Mouse (Mus musculus) adrenal gland, postnatal 0 days (tissue): ENCODE measurements around the gene Pml. TPM values are rescaled to one million over a fixed set of nuclear protein-coding genes. Genes with fewer than 3 reads are reported as not detected.

ENCODE experiments used
- microRNA-seq: library from miRNA; unstranded; fragments of <30 nt; microRNA quantifications from one replicate; pipeline ENCODE4, GENCODE M21; 2016; ENCODE audit warnings: borderline replicate concordance; ENCODE audit not compliant: insufficient number of aligned reads
- polyA plus RNA-seq: library from polyadenylated mRNA; unstranded; fragments of >200 nt; fragmentation: Nextera tagmentation; extraction: Ambion mirVana; gene quantifications from 2 replicates; pipeline ENCODE4 v1.2.1, GENCODE M21; 2015

The Pml gene
- polyA plus RNA-seq: 7.7 and 11.6 TPM in 2 replicates

GRCm38 (mm10) chr9:58249592-58250192 is at the start of gene Pml:
TSS of gene Pml (minus strand) at chr9:58249786.

DNA sequence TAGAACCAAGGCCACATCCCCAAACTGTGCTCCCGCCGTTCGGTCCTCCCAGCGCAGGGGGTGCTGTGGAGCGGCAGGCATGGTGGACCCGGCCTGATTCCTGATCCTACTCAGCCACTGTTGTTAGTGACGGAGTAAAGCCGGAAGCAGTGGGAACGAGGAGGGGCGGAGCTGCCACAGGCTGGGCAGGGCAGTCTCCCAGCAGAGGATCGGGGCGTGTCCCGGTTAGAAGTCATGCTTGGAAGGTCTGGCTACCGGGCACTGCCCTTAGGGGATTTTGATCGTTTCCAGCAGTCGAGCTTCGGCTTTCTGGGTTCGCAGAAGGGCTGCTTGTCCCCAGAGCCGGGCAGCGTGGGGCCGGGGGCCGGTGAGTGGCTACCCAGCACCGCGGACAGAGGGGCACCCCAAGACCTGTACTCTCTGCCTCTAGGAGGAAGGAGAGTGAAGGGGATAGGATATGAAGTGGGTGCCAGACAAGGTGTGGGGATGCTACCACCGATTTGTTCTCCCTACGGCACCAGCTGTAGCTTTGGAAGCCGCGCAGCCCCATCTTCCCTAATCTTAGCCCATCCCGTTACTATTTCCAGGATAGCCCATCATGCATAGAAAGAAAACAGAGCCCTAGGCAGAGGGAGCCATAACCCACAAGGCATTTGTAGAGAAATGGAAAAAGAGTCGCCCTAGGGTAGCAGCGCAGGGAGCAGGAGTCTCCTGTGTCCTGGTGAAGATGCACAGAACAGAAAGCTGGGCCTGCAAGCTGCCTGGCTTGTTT is 3.6 kb upstream of the Pml start, which contains the start of gene Stoml1:
Gene Stoml1 (plus strand): TSS at position 132 of the 772 bp plus-strand sequence.

GRCm38 (mm10) chr9:58203516-58204447 is 45.8 kb downstream of the Pml start, which contains the start of the genes Islr and Islr2:
TSS of gene Islr (minus strand) at chr9:58204306.
TSS of gene Islr2 (minus strand) at chr9:58204319.

Small RNA genes within 50 kb of the gene (microRNA-seq; reads per million reads assigned to microRNA genes)
- gene Mir6385: not detected

Other genes starting within 250 kb of the Pml start
- gene Cyp11a1, start 243.4 kb downstream of the Pml start, polyA plus RNA-seq: 1,362 and 3,742 TPM in 2 replicates
- 3.1 and 7.0 TPM in 2 replicates for gene Stra6, start 186.0 kb downstream of the Pml start, polyA plus RNA-seq
- 0.11 and 0.43 TPM in 2 replicates for gene Ccdc33, start 131.0 kb downstream of the Pml start, polyA plus RNA-seq
- 92.3 and 172 TPM in 2 replicates for gene Islr, start 45.5 kb downstream of the Pml start, polyA plus RNA-seq
- 1.4 and 4.7 TPM in 2 replicates for gene Islr2, start 45.5 kb downstream of the Pml start, polyA plus RNA-seq
- gene Stoml1, start 3.4 kb upstream of the Pml start, polyA plus RNA-seq: 36.8 and 43.0 TPM in 2 replicates
- 82.7 and 122 TPM in 2 replicates for gene Loxl1, start 63.4 kb upstream of the Pml start, polyA plus RNA-seq
- not detected in 2 replicates for gene Tbc1d21, start 120.7 kb upstream of the Pml start, polyA plus RNA-seq
- 2.8 and 3.2 TPM in 2 replicates for gene Insyn1, start 238.8 kb upstream of the Pml start, polyA plus RNA-seq